Mouse (Mus musculus): ENCODE measurements around the gene Irgm2. TPM values are rescaled to one million over a fixed set of nuclear protein-coding genes. Genes with fewer than 3 reads are reported as not detected.
A peak's percentile ranks its signal among the peaks of the same experiment; 100 is the strongest.
"Not testable (repeated sequence)": the region's sequence is repeated elsewhere in the genome, so short reads cannot be mapped to it uniquely, and the experiment has no call there.

Gene Irgm2
- polyA plus RNA-seq (2015; fragmentation: Nextera tagmentation; extraction: Ambion mirVana), result 4.2 and 5.7 TPM in 2 replicates

GRCm38 (mm10) chr11:58199229-58200037 is at the start of gene Irgm2, which contains the start of gene Igtp:
Gene Irgm2, plus strand, starts transcription at chr11:58199618.
Gene Igtp, plus strand, starts transcription at chr11:58199556.
- Histone ChIP-seq H3K4me3 (peak within 1 kb of the TSS; percentile 78), H3K27ac (peak within 1 kb of the TSS; percentile 77), H3K4me2 (peak within 1 kb of the TSS; percentile 70), H3K4me1 (replicated peaks) (peaks cover 20% of the 10 kb centered on the region), H3K9ac (peak within 1 kb of the TSS; percentile 55)
- peak; percentile 71 for ATAC-seq (replicated peaks; ENCODE audit: insufficient number of reproducible peaks, insufficient read depth, low FRiP score, low read depth)
- H3K27me3 ChIP-seq; H3K9me3 ChIP-seq (replicated peaks); H3K36me3 ChIP-seq: not testable (repeated sequence)
- WGBS, result 4% methylated on average over 14 of the region's 15 CpGs

GRCm38 (mm10) chr11:58155458-58155857 is 44.0 kb upstream of the Irgm2 start:
- 53% methylated on average over 9 of the region's 9 CpGs for WGBS
- Histone ChIP-seq H3K4me3 (no peak overlapping the region), H3K36me3 (peaks cover 49% of the 10 kb centered on the region), H3K9me3 (replicated peaks) (no peaks in the 10 kb centered on the region), H3K27ac (no peak overlapping the region), H3K9ac (no peak overlapping the region), H3K4me2 (no peak overlapping the region), H3K27me3 (no peaks in the 10 kb centered on the region), H3K4me1 (replicated peaks) (no peaks in the 10 kb centered on the region)
- ATAC-seq (replicated peaks; ENCODE audit: insufficient number of reproducible peaks, insufficient read depth, low FRiP score, low read depth), result no peak

GRCm38 (mm10) chr11:58156871-58157270 is 42.5 kb upstream of the Irgm2 start:
- H3K36me3 ChIP-seq, result peaks cover 45% of the 10 kb centered on the region
- 70% methylated on average over 3 of the region's 3 CpGs for WGBS
- ATAC-seq (replicated peaks; ENCODE audit: insufficient number of reproducible peaks, insufficient read depth, low FRiP score, low read depth), result no peak
- no peak overlapping the region for H3K27ac ChIP-seq
- no peak overlapping the region for H3K9ac ChIP-seq
- H3K4me2 ChIP-seq, result no peak overlapping the region
- H3K4me1 ChIP-seq (replicated peaks), result no peaks in the 10 kb centered on the region
- H3K27me3 ChIP-seq, result no peaks in the 10 kb centered on the region
- no peaks in the 10 kb centered on the region for H3K9me3 ChIP-seq (replicated peaks)
- H3K4me3 ChIP-seq, result no peak overlapping the region

GRCm38 (mm10) chr11:58165072-58165471 is 34.3 kb upstream of the Irgm2 start:
- no peak overlapping the region for H3K4me2 ChIP-seq
- H3K27ac ChIP-seq, result no peak overlapping the region
- H3K27me3 ChIP-seq, result no peaks in the 10 kb centered on the region
- peaks cover 44% of the 10 kb centered on the region for H3K36me3 ChIP-seq
- no peak overlapping the region for H3K4me3 ChIP-seq
- no peak for ATAC-seq (replicated peaks; ENCODE audit: insufficient number of reproducible peaks, insufficient read depth, low FRiP score, low read depth)
- H3K4me1 ChIP-seq (replicated peaks), result peaks cover 10% of the 10 kb centered on the region; the same call in 1 of the 2 replicates
- WGBS, result 92% methylated on average over 2 of the region's 2 CpGs
- H3K9me3 ChIP-seq (replicated peaks), result no peaks in the 10 kb centered on the region
- no peak overlapping the region for H3K9ac ChIP-seq

GRCm38 (mm10) chr11:58167822-58168166 is 31.6 kb upstream of the Irgm2 start:
- H3K36me3 ChIP-seq, result peaks cover 36% of the 10 kb centered on the region
- H3K27me3 ChIP-seq, result no peaks in the 10 kb centered on the region
- no peak for ATAC-seq (replicated peaks; ENCODE audit: insufficient number of reproducible peaks, insufficient read depth, low FRiP score, low read depth)
- no peaks in the 10 kb centered on the region for H3K9me3 ChIP-seq (replicated peaks)
- peak overlapping the region; percentile 73 for H3K9ac ChIP-seq
- H3K4me3 ChIP-seq, result peak overlapping the region; percentile 88
- H3K4me1 ChIP-seq (replicated peaks), result peaks cover 22% of the 10 kb centered on the region
- H3K27ac ChIP-seq, result peak overlapping the region; percentile 74
- H3K4me2 ChIP-seq, result peak overlapping the region; percentile 91
- WGBS, result 0% methylated on average over 8 of the region's 8 CpGs

DNA sequence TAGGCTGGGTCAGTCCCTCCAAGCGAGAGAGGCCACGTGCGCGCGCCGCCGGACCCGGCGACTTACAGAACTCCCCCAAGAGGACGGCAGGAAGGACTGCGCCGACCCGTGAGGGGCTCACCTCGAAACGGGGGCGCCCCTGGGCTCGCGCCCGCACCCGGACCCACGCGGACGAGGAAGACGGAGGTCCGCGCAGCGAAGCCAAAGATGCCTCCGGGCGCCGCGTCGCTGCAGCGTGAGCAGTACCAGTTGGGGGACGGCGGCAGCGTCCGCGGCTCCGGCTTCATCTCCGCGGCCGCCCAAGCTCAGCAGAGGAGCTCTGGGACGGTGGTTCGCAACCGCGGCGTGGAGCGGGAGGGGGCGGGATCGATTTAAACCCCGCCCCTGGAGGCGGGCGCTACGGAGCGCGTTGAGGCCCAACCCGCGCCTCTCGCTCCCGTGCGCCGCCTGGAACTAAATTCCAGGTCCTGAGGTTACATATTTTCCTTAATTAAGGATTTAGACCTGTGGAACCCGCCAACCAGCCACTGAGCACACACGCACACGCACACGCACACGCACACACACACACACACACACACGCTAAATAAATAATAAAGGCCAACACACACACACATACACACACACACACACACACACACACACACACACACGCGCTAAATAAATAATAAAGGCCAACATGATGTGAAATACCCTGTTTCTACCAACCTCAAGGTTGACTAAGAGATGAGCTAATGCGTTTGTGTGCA is 31.1 kb upstream of the Irgm2 start, which contains the start of gene Gemin5:
Gene Gemin5, minus strand, starts transcription at position 373 of the 749 bp plus-strand sequence.
- peaks cover 22% of the 10 kb centered on the region for H3K4me1 ChIP-seq (replicated peaks)
- no peaks in the 10 kb centered on the region for H3K27me3 ChIP-seq
- H3K9me3 ChIP-seq (replicated peaks), result no peaks in the 10 kb centered on the region
- 2% methylated on average over 65 of the region's 71 CpGs for WGBS
- H3K4me2 ChIP-seq, result peak within 1 kb of the TSS; percentile 91
- peak; percentile 82 for ATAC-seq (replicated peaks; ENCODE audit: insufficient number of reproducible peaks, insufficient read depth, low FRiP score, low read depth)
- H3K27ac ChIP-seq, result peak within 1 kb of the TSS; percentile 74
- peak within 1 kb of the TSS; percentile 88 for H3K4me3 ChIP-seq
- peak within 1 kb of the TSS; percentile 73 for H3K9ac ChIP-seq
- peaks cover 34% of the 10 kb centered on the region for H3K36me3 ChIP-seq

GRCm38 (mm10) chr11:58169666-58170065 is 29.8 kb upstream of the Irgm2 start:
- Histone ChIP-seq H3K9me3 (replicated peaks) (no peaks in the 10 kb centered on the region), H3K4me1 (replicated peaks) (peaks cover 22% of the 10 kb centered on the region), H3K36me3 (peaks cover 37% of the 10 kb centered on the region), H3K27ac (no peak overlapping the region), H3K27me3 (no peaks in the 10 kb centered on the region), H3K4me3 (no peak overlapping the region), H3K4me2 (no peak overlapping the region), H3K9ac (no peak overlapping the region)
- 72% methylated on average over 4 of the region's 4 CpGs for WGBS
- no peak for ATAC-seq (replicated peaks; ENCODE audit: insufficient number of reproducible peaks, insufficient read depth, low FRiP score, low read depth)

- H3K9me3 ChIP-seq (replicated peaks), result no peaks in the 10 kb centered on the region
- H3K36me3 ChIP-seq, result peaks cover 35% of the 10 kb centered on the region
- peak within 1 kb of the TSS; percentile 6; the same call in 1 of the 2 replicates for H3K27ac ChIP-seq
- H3K4me1 ChIP-seq (replicated peaks), result peaks cover 22% of the 10 kb centered on the region
- no peaks in the 10 kb centered on the region for H3K27me3 ChIP-seq
- under 1% methylated on average over 34 of the region's 34 CpGs for WGBS
- ATAC-seq (replicated peaks; ENCODE audit: insufficient number of reproducible peaks, insufficient read depth, low FRiP score, low read depth), result peak; percentile 69
- peak within 1 kb of the TSS; percentile 69 for H3K4me3 ChIP-seq
- H3K4me2 ChIP-seq, result peak within 1 kb of the TSS; percentile 74
- H3K9ac ChIP-seq, result peak within 1 kb of the TSS; percentile 66
Observed at GRCm38 (mm10) chr11:58171459-58172091, 27.8 kb upstream of the Irgm2 start, which contains the start of gene Mrpl22. Gene Mrpl22, plus strand, starts transcription at chr11:58171661.

GRCm38 (mm10) chr11:58179563-58179962 is 19.9 kb upstream of the Irgm2 start:
- H3K27ac ChIP-seq, result no peak overlapping the region
- 28% methylated on average over 3 of the region's 3 CpGs for WGBS
- no peak overlapping the region for H3K9ac ChIP-seq
- 0 out of 2 replicates have a peak, but pooled peaks have one; percentile 39 for ATAC-seq (replicated peaks; ENCODE audit: insufficient number of reproducible peaks, insufficient read depth, low FRiP score, low read depth)
- no peaks in the 10 kb centered on the region for H3K27me3 ChIP-seq
- H3K9me3 ChIP-seq (replicated peaks), result no peaks in the 10 kb centered on the region
- no peak overlapping the region for H3K4me3 ChIP-seq
- H3K36me3 ChIP-seq, result peaks cover 42% of the 10 kb centered on the region
- H3K4me1 ChIP-seq (replicated peaks), result peaks cover 8% of the 10 kb centered on the region
- H3K4me2 ChIP-seq, result no peak overlapping the region

- not testable (repeated sequence) for H3K4me1 ChIP-seq (replicated peaks); H3K9me3 ChIP-seq (replicated peaks); H3K4me3 ChIP-seq; H3K4me2 ChIP-seq; H3K9ac ChIP-seq; H3K27ac ChIP-seq; ATAC-seq (replicated peaks; ENCODE audit: insufficient number of reproducible peaks, insufficient read depth, low FRiP score, low read depth); H3K27me3 ChIP-seq
- WGBS, result 92% methylated on average over 6 of the region's 6 CpGs
- H3K36me3 ChIP-seq, result peaks cover 39% of the 10 kb centered on the region
Observed at GRCm38 (mm10) chr11:58179986-58180385, 19.4 kb upstream of the Irgm2 start.

- Histone ChIP-seq H3K9ac (no peak overlapping the region), H3K4me2 (no peak overlapping the region), H3K4me1 (replicated peaks) (peaks cover 8% of the 10 kb centered on the region), H3K27me3 (no peaks in the 10 kb centered on the region), H3K4me3 (no peak overlapping the region), H3K9me3 (replicated peaks) (no peaks in the 10 kb centered on the region), H3K36me3 (peaks cover 32% of the 10 kb centered on the region), H3K27ac (peak overlapping the region; percentile 5; the same call in 1 of the 2 replicates)
- WGBS, result 83% methylated on average over 7 of the region's 7 CpGs
- ATAC-seq (replicated peaks; ENCODE audit: insufficient number of reproducible peaks, insufficient read depth, low FRiP score, low read depth), result no peak
Observed at GRCm38 (mm10) chr11:58180756-58181155, 18.7 kb upstream of the Irgm2 start.

Measured in heart, embryonic 15.5 days (tissue).